Mouse (Mus musculus): ENCODE results near the gene Ccl27a.

DNA sequence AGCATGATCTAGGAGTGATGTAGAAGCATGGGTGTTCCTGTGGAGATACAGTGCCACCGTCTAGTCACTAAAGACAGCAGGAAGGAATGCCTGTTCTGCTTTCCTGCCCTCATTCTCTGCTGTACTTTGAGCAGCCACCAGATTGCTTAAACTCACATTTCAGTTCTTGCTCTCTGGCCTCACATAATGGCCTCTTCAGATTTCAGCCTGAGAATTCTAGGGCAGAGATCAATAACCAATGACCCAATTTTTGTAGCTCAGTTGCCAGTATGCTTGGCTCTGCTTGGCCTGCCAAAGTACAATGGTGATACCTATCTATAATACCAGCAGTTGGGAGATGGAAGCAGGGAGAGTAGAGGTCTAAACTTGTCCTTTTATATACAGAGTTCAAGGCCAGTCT is 29.0 kb downstream of the Ccl27a start:
- TF ChIP-seq CTCF (conservative IDR thresholded peaks at IDR 0.05; ENCODE audit: low read length), result no peak
- no peak for TF ChIP-seq POU5F1 (IDR thresholded peaks at IDR 0.05; ENCODE audit: borderline replicate concordance, low read length)

All from E14TG2a.4 (cell line).